ENCODE assay signal across 9 mouse cellular contexts in the genomic region with DNA sequence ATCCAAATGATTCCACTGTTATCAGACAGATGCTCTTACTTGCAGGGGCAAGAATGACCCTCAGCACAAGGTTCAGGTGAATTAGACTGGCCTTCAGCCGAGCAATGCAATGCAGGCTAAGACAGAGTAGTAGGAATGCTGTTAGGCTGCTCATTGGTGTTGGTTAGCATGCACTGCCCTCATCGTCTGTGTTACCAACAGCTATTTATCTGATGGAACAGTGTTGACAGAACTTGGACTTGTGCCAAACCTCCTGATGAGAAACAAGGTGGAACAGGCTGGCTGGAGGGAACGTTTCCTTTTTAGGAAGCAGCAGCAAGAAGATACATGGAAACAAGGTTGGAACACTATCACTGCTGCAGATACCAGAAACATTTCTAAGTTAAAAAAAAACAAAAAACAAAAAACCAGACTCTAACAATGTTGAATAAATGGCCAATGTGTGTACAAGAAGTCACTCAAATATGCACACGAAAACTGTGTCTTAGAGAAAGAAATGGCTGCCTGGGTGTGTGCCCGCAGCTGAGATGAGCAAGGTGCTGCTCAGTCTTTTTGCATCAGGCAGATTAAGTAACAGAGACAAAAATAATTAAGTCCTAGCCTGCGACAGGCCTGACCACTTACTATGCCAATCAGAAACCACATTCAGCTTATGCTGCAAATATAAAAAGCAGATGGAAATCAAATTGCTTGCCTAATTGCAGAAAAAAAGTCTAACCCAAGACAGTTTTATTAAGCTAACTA.
DNase-seq lines count a peak whose midpoint lies in the region; ATAC-seq and TF ChIP-seq lines count a peak whose summit lies in the region.
"Had no signal": no experiment of that assay in that cellular context is flagged by ENCODE, and none has a peak within 500 bp of the region (broad histone marks: within the 10 kb centered on the region; RNA-seq: fewer than 3 reads in every experiment).

No protein-coding gene starts in this region.

- no peak for TF ChIP-seq POLR2A in thymus, adult 2 months (IDR thresholded peaks at IDR 0.05; ENCODE audit: control insufficient read depth, extremely low read depth, insufficient read depth, low read length, poor library complexity)

- WGBS in liver, embryonic 16.5 days (ENCODE audit: insufficient replicate concordance) = 50% methylated on average over 6 of the region's 6 CpGs
- WGBS in liver, embryonic 12.5 days (ENCODE audit: insufficient replicate concordance) = 64% methylated on average over 6 of the region's 6 CpGs
- WGBS in forebrain, embryonic 15.5 days = 33% methylated on average over 6 of the region's 6 CpGs
- 83% methylated on average over 6 of the region's 6 CpGs for WGBS in thymus, adult 2 months

- TF ChIP-seq CTCF in thymus, adult 2 months (IDR thresholded peaks at IDR 0.05; ENCODE audit: borderline replicate concordance, control insufficient read depth, extremely low read depth, insufficient read depth, low read length, poor library complexity) = no peak

- DNase-seq in brain, embryonic 18.5 days (ENCODE audit: low read depth, low spot score) = peak; percentile 34
- DNase-seq in kidney, adult 8-10 months = peak; percentile 8 to 29
- DNase-seq in lung, postnatal 10 days = peak; percentile 29
- DNase-seq in telencephalon, adult 2 months (ENCODE audit: low read depth, low spot score) = peak; percentile 33
- DNase-seq in thymus, adult 2 months = no peak

- H3K9me3 ChIP-seq in liver, embryonic 16.5 days (replicated peaks; ENCODE audit: control insufficient read depth, low read length) = no peaks in the 10 kb centered on the region
- no peaks in the 10 kb centered on the region for H3K9me3 ChIP-seq in liver, embryonic 12.5 days (replicated peaks)
- H3K9me3 ChIP-seq in forebrain, embryonic 15.5 days = no peaks in the 10 kb centered on the region

- ATAC-seq in liver, embryonic 16.5 days (ENCODE audit: low read depth) = peak; percentile 58; the same call in 1 of the 2 replicates
- ATAC-seq in liver, embryonic 12.5 days = no peak
- peak; percentile 91 for ATAC-seq in forebrain, embryonic 15.5 days (replicated peaks)

- H3K36me3 ChIP-seq in liver, embryonic 16.5 days (ENCODE audit: control insufficient read depth, insufficient read depth) = no peaks in the 10 kb centered on the region
- no peaks in the 10 kb centered on the region for H3K36me3 ChIP-seq in liver, embryonic 12.5 days
- no peaks in the 10 kb centered on the region for H3K36me3 ChIP-seq in forebrain, embryonic 15.5 days
- H3K36me3 ChIP-seq in thymus, adult 2 months (ENCODE audit: control insufficient read depth, insufficient read depth, low read length) = no peaks in the 10 kb centered on the region

- H3K4me3 ChIP-seq in liver, embryonic 16.5 days (ENCODE audit: low read depth, low read length) = no peak overlapping the region
- H3K4me3 ChIP-seq in liver, embryonic 12.5 days = no peak overlapping the region
- no peak overlapping the region for H3K4me3 ChIP-seq in forebrain, embryonic 15.5 days
- H3K4me3 ChIP-seq in thymus, adult 2 months (ENCODE audit: control insufficient read depth, insufficient read depth, low read length) = no peak overlapping the region
- H3K4me3 ChIP-seq: myocyte had no signal

- H3K4me2 ChIP-seq in liver, embryonic 16.5 days (ENCODE audit: low read depth, low read length) = no peak overlapping the region
- H3K4me2 ChIP-seq in liver, embryonic 12.5 days = no peak overlapping the region
- no peak overlapping the region for H3K4me2 ChIP-seq in forebrain, embryonic 15.5 days (replicated peaks)

- H3K27ac ChIP-seq in liver, embryonic 16.5 days (ENCODE audit: low read length) = no peak overlapping the region
- H3K27ac ChIP-seq in liver, embryonic 12.5 days = no peak overlapping the region
- peak overlapping the region; percentile 5; the same call in 1 of the 2 replicates for H3K27ac ChIP-seq in forebrain, embryonic 15.5 days (replicated peaks)
- no peak overlapping the region for H3K27ac ChIP-seq in thymus, adult 2 months (ENCODE audit: control insufficient read depth, insufficient read depth, low read length)

- H3K9ac ChIP-seq in liver, embryonic 16.5 days (ENCODE audit: low read depth, low read length) = no peak overlapping the region
- H3K9ac ChIP-seq in liver, embryonic 12.5 days = no peak overlapping the region
- no peak overlapping the region for H3K9ac ChIP-seq in forebrain, embryonic 15.5 days (replicated peaks)

- no peaks in the 10 kb centered on the region for H3K27me3 ChIP-seq in liver, embryonic 16.5 days (ENCODE audit: control insufficient read depth, insufficient read depth, low read depth, low read length)
- no peaks in the 10 kb centered on the region for H3K27me3 ChIP-seq in liver, embryonic 12.5 days (replicated peaks)
- H3K27me3 ChIP-seq in forebrain, embryonic 15.5 days = no peaks in the 10 kb centered on the region
- H3K27me3 ChIP-seq in thymus, adult 2 months (ENCODE audit: control insufficient read depth, insufficient read depth, low read length) = no peaks in the 10 kb centered on the region

- no peaks in the 10 kb centered on the region; the same call in 1 of the 2 replicates for H3K4me1 ChIP-seq in liver, embryonic 16.5 days (ENCODE audit: control insufficient read depth, low read depth, low read length)
- H3K4me1 ChIP-seq in liver, embryonic 12.5 days = no peaks in the 10 kb centered on the region
- peaks cover 14% of the 10 kb centered on the region for H3K4me1 ChIP-seq in forebrain, embryonic 15.5 days
- H3K4me1 ChIP-seq in thymus, adult 2 months (replicated peaks; ENCODE audit: control insufficient read depth, insufficient read depth, low read length) = no peaks in the 10 kb centered on the region
